Mouse (Mus musculus) limb, embryonic 15.5 days (tissue): Measurements from ENCODE around the gene Ghr. TPM values are rescaled to one million over a fixed set of nuclear protein-coding genes. Genes with fewer than 3 reads are reported as not detected.
A peak's percentile ranks its signal among the peaks of the same experiment; 100 is the strongest.

Experiments used
- ATAC-seq: fragments of 200-750 bp; cut with Nextera tagmentation; 2 replicates; pipeline ENCODE4 v1.8.0; 2017; ENCODE audit warnings: low read depth, moderate TSS enrichment; ENCODE audit not compliant: insufficient number of reproducible peaks, low FRiP score, low TSS enrichment
- H3K27ac ChIP-seq: fragments of 300-500 bp; sonication (generic); 2 replicates; pipeline ENCODE4 v1.5.1; 2015; ENCODE audit warnings: moderate library complexity, mild to moderate bottlenecking, inconsistent platforms
- H3K27me3 ChIP-seq: fragments of 300-500 bp; sonication (generic); 2 replicates; pipeline ENCODE4 v1.6.1; 2015; ENCODE audit warnings: inconsistent platforms
- H3K36me3 ChIP-seq: fragments of 300-500 bp; sonication (generic); 2 replicates; pipeline ENCODE4 v1.6.1; 2015; ENCODE audit warnings: inconsistent platforms
- H3K4me1 ChIP-seq: fragments of 300-500 bp; sonication (generic); 2 replicates; pipeline ENCODE4 v1.6.1; 2015; ENCODE audit warnings: inconsistent platforms
- H3K4me2 ChIP-seq: fragments of 300-500 bp; sonication (generic); 2 replicates; pipeline ENCODE4 v1.6.1; 2015; ENCODE audit warnings: mild to moderate bottlenecking, inconsistent platforms
- H3K4me3 ChIP-seq: fragments of 300-500 bp; sonication (generic); 2 replicates; pipeline ENCODE4 v1.5.1; 2015; ENCODE audit warnings: mild to moderate bottlenecking, inconsistent platforms
- H3K9ac ChIP-seq: fragments of 300-500 bp; sonication (generic); 2 replicates; pipeline ENCODE4 v1.6.1; 2015; ENCODE audit warnings: inconsistent platforms
- H3K9me3 ChIP-seq: fragments of 300-500 bp; sonication (generic); 2 replicates; pipeline ENCODE4 v1.6.1; 2016; ENCODE audit warnings: inconsistent platforms
- WGBS: fragments of 180-500 bp; shearing (Covaris S2); methylation state at CpG from one replicate; pipeline ENCODE4 v1.1.7; 2015; 5-methylcytosine and 5-hydroxymethylcytosine counted together
- polyA plus RNA-seq: library from polyadenylated mRNA; unstranded; fragments of >200 nt; fragmentation: Nextera tagmentation; extraction: Ambion mirVana; gene quantifications from 2 replicates; pipeline ENCODE4 v1.2.1, GENCODE M21; 2015

Ghr gene
- polyA plus RNA-seq, 1 experiment from 2014 or later: 83.3 TPM

GRCm38 (mm10) chr15:3486691-3487090 lies 96.6 kb downstream of the Ghr start:
- 41% methylated on average over 5 of the region's 5 CpGs for WGBS
- Histone ChIP-seq H3K4me3 (no peak overlapping the region), H3K4me2 (no peak overlapping the region), H3K27ac (peak overlapping the region; percentile 19), H3K9ac (no peak overlapping the region), H3K4me1 (no peaks in the 10 kb centered on the region), H3K9me3 (no peaks in the 10 kb centered on the region), H3K36me3 (no peaks in the 10 kb centered on the region), H3K27me3 (no peaks in the 10 kb centered on the region)
- ATAC-seq: 0 out of 2 replicates have a peak, but pooled peaks have one; percentile 44

- Histone ChIP-seq H3K36me3 (no peaks in the 10 kb centered on the region), H3K27me3 (no peaks in the 10 kb centered on the region), H3K27ac (no peak overlapping the region), H3K4me2 (no peak overlapping the region), H3K4me1 (no peaks in the 10 kb centered on the region), H3K9ac (no peak overlapping the region), H3K9me3 (no peaks in the 10 kb centered on the region), H3K4me3 (no peak overlapping the region)
- no peak for ATAC-seq
- 86% methylated on average over 1 of the region's 1 CpGs for WGBS
These were observed 97.9 kb downstream of the Ghr start for GRCm38 (mm10) chr15:3485367-3485766.

- H3K36me3 ChIP-seq: no peaks in the 10 kb centered on the region
- H3K4me2 ChIP-seq: no peak overlapping the region
- no peak overlapping the region for H3K27ac ChIP-seq
- no peak for ATAC-seq
- no peaks in the 10 kb centered on the region for H3K9me3 ChIP-seq
- no peaks in the 10 kb centered on the region for H3K4me1 ChIP-seq
- no peaks in the 10 kb centered on the region for H3K27me3 ChIP-seq
- no peak overlapping the region for H3K4me3 ChIP-seq
- no peak overlapping the region for H3K9ac ChIP-seq
- WGBS: 65% methylated on average over 3 of the region's 3 CpGs
These were observed 99.8 kb downstream of the Ghr start for GRCm38 (mm10) chr15:3483451-3483850.

GRCm38 (mm10) chr15:3469230-3469629 lies 114.1 kb downstream of the Ghr start:
- Histone ChIP-seq H3K36me3 (no peaks in the 10 kb centered on the region), H3K9me3 (no peaks in the 10 kb centered on the region), H3K9ac (no peak overlapping the region), H3K4me2 (no peak overlapping the region), H3K4me3 (no peak overlapping the region), H3K4me1 (no peaks in the 10 kb centered on the region), H3K27ac (no peak overlapping the region), H3K27me3 (no peaks in the 10 kb centered on the region)
- ATAC-seq: no peak
- 80% methylated on average over 4 of the region's 4 CpGs for WGBS

GRCm38 (mm10) chr15:3466608-3467007 lies 116.7 kb downstream of the Ghr start:
- Histone ChIP-seq H3K36me3 (no peaks in the 10 kb centered on the region), H3K27ac (no peak overlapping the region), H3K9me3 (no peaks in the 10 kb centered on the region), H3K27me3 (no peaks in the 10 kb centered on the region), H3K4me3 (no peak overlapping the region), H3K4me1 (no peaks in the 10 kb centered on the region), H3K9ac (no peak overlapping the region), H3K4me2 (no peak overlapping the region)
- 69% methylated on average over 4 of the region's 4 CpGs for WGBS
- ATAC-seq: no peak

GRCm38 (mm10) chr15:3464754-3465153 lies 118.5 kb downstream of the Ghr start:
- H3K9me3 ChIP-seq: no peaks in the 10 kb centered on the region
- WGBS: 69% methylated on average over 4 of the region's 4 CpGs

GRCm38 (mm10) chr15:3456543-3456942 lies 126.7 kb downstream of the Ghr start:
- Histone ChIP-seq H3K4me2 (no peak overlapping the region), H3K9me3 (no peaks in the 10 kb centered on the region), H3K9ac (no peak overlapping the region), H3K36me3 (0 out of 2 replicates have a peak, but pooled peaks cover 4% of the 10 kb centered on the region), H3K4me1 (0 out of 2 replicates have a peak, but pooled peaks cover 8% of the 10 kb centered on the region), H3K27ac (no peak overlapping the region), H3K4me3 (no peak overlapping the region), H3K27me3 (no peaks in the 10 kb centered on the region)
- no peak for ATAC-seq
- WGBS: 53% methylated on average over 4 of the region's 4 CpGs

More at GRCm38 (mm10) chr15:3464754-3465153, 118.5 kb downstream of the Ghr start:
- Histone ChIP-seq H3K27ac (no peak overlapping the region), H3K4me2 (no peak overlapping the region), H3K9ac (no peak overlapping the region), H3K36me3 (no peaks in the 10 kb centered on the region), H3K27me3 (no peaks in the 10 kb centered on the region), H3K4me1 (no peaks in the 10 kb centered on the region), H3K4me3 (no peak overlapping the region)
- ATAC-seq: no peak

GRCm38 (mm10) chr15:3455572-3455971 lies 127.7 kb downstream of the Ghr start:
- 0 out of 2 replicates have a peak, but pooled peaks cover 8% of the 10 kb centered on the region for H3K4me1 ChIP-seq
- H3K27ac ChIP-seq: no peak overlapping the region
- H3K9ac ChIP-seq: no peak overlapping the region
- H3K9me3 ChIP-seq: no peaks in the 10 kb centered on the region
- H3K4me2 ChIP-seq: no peak overlapping the region
- no peaks in the 10 kb centered on the region for H3K27me3 ChIP-seq
- no peak for ATAC-seq
- no peak overlapping the region for H3K4me3 ChIP-seq
- 0 out of 2 replicates have a peak, but pooled peaks cover 4% of the 10 kb centered on the region for H3K36me3 ChIP-seq

GRCm38 (mm10) chr15:3452080-3452752 lies 131.1 kb downstream of the Ghr start:
- 66% methylated on average over 5 of the region's 5 CpGs for WGBS
- no peaks in the 10 kb centered on the region for H3K27me3 ChIP-seq
- 0 out of 2 replicates have a peak, but pooled peaks cover under 1% of the 10 kb centered on the region for H3K4me1 ChIP-seq
- H3K9ac ChIP-seq: no peak overlapping the region
- ATAC-seq: no peak
- H3K36me3 ChIP-seq: 0 out of 2 replicates have a peak, but pooled peaks cover 4% of the 10 kb centered on the region
- no peak overlapping the region for H3K27ac ChIP-seq
- no peaks in the 10 kb centered on the region for H3K9me3 ChIP-seq
- H3K4me2 ChIP-seq: no peak overlapping the region
- H3K4me3 ChIP-seq: no peak overlapping the region

- Histone ChIP-seq H3K9me3 (no peaks in the 10 kb centered on the region), H3K4me3 (no peak overlapping the region), H3K36me3 (no peaks in the 10 kb centered on the region), H3K9ac (no peak overlapping the region), H3K4me1 (no peaks in the 10 kb centered on the region), H3K27ac (no peak overlapping the region), H3K4me2 (no peak overlapping the region), H3K27me3 (no peaks in the 10 kb centered on the region)
- no peak for ATAC-seq
- 62% methylated on average over 2 of the region's 2 CpGs for WGBS
These were observed 133.7 kb downstream of the Ghr start for GRCm38 (mm10) chr15:3449564-3449963.

- ATAC-seq: no peak
- H3K9ac ChIP-seq: no peak overlapping the region
- H3K4me1 ChIP-seq: no peaks in the 10 kb centered on the region
- no peak overlapping the region for H3K4me2 ChIP-seq
- 71% methylated on average over 7 of the region's 7 CpGs for WGBS
- H3K36me3 ChIP-seq: no peaks in the 10 kb centered on the region
- no peaks in the 10 kb centered on the region for H3K27me3 ChIP-seq
- H3K9me3 ChIP-seq: no peaks in the 10 kb centered on the region
- no peak overlapping the region for H3K27ac ChIP-seq
- H3K4me3 ChIP-seq: no peak overlapping the region
These were observed 137.9 kb downstream of the Ghr start for GRCm38 (mm10) chr15:3445285-3445909.

- Histone ChIP-seq H3K27me3 (no peaks in the 10 kb centered on the region), H3K4me2 (no peak overlapping the region), H3K9me3 (no peaks in the 10 kb centered on the region), H3K4me3 (no peak overlapping the region), H3K36me3 (no peaks in the 10 kb centered on the region), H3K4me1 (no peaks in the 10 kb centered on the region), H3K9ac (no peak overlapping the region), H3K27ac (no peak overlapping the region)
- WGBS: 48% methylated on average over 8 of the region's 8 CpGs
- no peak for ATAC-seq
These were observed 138.8 kb downstream of the Ghr start for GRCm38 (mm10) chr15:3444448-3445020.
